Mouse (Mus musculus): ENCODE results near the gene Keap1. TPM values are rescaled to one million over a fixed set of nuclear protein-coding genes. Genes with fewer than 3 reads are reported as not detected.
A peak's percentile ranks its signal among the peaks of the same experiment; 100 is the strongest.
"Not testable (repeated sequence)": the region's sequence is repeated elsewhere in the genome, so short reads cannot be mapped to it uniquely, and the experiment has no call there.

Keap1 gene
- polyA plus RNA-seq, 1 experiment = 35.1 TPM

DNA sequence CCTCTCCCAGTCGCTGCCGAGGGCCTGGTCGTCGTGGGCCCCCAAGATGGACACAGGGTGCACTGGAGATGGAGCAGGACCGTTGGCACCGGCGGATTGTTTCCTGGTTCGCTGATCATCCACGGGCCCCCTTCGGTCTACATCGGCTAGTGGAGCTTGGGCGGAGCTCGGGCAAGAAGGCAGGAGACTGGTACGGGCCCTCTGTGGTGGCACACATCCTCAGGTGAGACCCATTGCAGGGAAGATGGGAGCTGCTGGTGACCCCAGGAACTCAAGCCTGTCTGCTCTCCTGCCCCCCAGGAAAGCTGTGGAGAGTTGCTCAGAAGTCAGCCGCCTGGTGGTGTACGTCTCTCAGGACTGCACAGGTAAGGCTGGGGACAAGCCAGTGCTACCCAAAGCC lies 29.1 kb upstream of the Keap1 start:
- WGBS = 92% methylated on average over 16 of the region's 16 CpGs
- peaks cover 4% of the 10 kb centered on the region for H3K4me1 ChIP-seq (ENCODE audit: control insufficient read depth, insufficient read depth, low read length)
- TF ChIP-seq CTCF (IDR thresholded peaks at IDR 0.05; ENCODE audit: control insufficient read depth, insufficient read depth, low read length) (no peak), POLR2A (IDR thresholded peaks at IDR 0.05; ENCODE audit: borderline replicate concordance, control insufficient read depth, low read depth, low read length) (no peak)
- H3K4me3 ChIP-seq (replicated peaks; ENCODE audit: control insufficient read depth, low read depth, low read length) = no peak overlapping the region
- no peak overlapping the region for H3K27ac ChIP-seq (ENCODE audit: control insufficient read depth, insufficient read depth, low read depth, low read length, poor library complexity)

DNA sequence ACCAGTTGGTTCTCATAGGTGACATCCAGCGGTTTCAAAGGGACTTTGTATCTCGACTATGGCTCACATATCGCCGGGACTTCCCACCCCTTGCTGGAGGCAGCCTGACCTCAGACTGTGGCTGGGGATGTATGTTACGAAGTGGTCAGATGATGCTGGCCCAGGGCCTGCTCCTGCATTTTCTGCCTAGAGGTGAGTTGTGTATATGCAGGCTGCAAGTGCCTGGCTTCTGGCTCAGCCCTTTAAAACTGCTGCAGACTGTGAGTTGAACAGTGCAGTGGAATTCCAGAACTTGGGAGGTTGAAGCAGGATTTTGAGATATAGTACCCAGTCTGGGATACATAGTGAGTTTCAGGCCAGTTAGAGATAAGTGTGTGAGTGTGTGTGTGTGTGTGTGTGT lies 27.7 kb upstream of the Keap1 start:
- peaks cover 4% of the 10 kb centered on the region for H3K4me1 ChIP-seq (ENCODE audit: control insufficient read depth, insufficient read depth, low read length)

DNA sequence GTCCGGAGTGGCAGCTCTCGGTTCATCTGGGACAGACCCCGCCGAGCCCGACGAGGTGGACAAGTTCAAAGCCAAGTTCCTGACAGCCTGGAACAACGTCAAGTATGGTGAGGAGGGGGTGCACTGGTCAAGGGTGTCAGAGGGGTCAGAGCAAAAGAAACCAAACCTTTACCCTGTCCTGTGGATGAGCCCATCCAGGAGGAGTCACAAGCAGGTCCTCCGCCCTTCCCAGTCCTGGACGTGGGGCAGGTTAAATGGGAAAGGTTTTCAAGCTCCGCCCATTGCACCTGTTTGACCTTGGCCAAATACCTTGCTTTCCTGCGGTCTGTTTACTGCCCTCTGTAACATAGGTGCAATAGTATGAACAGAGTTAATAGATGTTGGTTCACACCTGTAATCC lies 26.4 kb upstream of the Keap1 start:
- peak overlapping the region; percentile 98 for H3K4me3 ChIP-seq (replicated peaks; ENCODE audit: control insufficient read depth, low read depth, low read length)
- 6% methylated on average over 11 of the region's 11 CpGs for WGBS
- TF ChIP-seq CTCF (IDR thresholded peaks at IDR 0.05; ENCODE audit: control insufficient read depth, insufficient read depth, low read length) (no peak), POLR2A (IDR thresholded peaks at IDR 0.05; ENCODE audit: borderline replicate concordance, control insufficient read depth, low read depth, low read length) (no peak)
- peaks cover 6% of the 10 kb centered on the region for H3K4me1 ChIP-seq (ENCODE audit: control insufficient read depth, insufficient read depth, low read length)
- H3K27ac ChIP-seq (ENCODE audit: control insufficient read depth, insufficient read depth, low read depth, low read length, poor library complexity) = peak overlapping the region; percentile 92

More for the DNA sequence above, 27.7 kb upstream of the Keap1 start:
- Histone ChIP-seq H3K27ac (ENCODE audit: control insufficient read depth, insufficient read depth, low read depth, low read length, poor library complexity) (no peak overlapping the region), H3K4me3 (replicated peaks; ENCODE audit: control insufficient read depth, low read depth, low read length) (peak overlapping the region; percentile 45)
- WGBS = 86% methylated on average over 5 of the region's 5 CpGs
- TF ChIP-seq POLR2A (IDR thresholded peaks at IDR 0.05; ENCODE audit: borderline replicate concordance, control insufficient read depth, low read depth, low read length) (no peak), CTCF (IDR thresholded peaks at IDR 0.05; ENCODE audit: control insufficient read depth, insufficient read depth, low read length) (no peak)

DNA sequence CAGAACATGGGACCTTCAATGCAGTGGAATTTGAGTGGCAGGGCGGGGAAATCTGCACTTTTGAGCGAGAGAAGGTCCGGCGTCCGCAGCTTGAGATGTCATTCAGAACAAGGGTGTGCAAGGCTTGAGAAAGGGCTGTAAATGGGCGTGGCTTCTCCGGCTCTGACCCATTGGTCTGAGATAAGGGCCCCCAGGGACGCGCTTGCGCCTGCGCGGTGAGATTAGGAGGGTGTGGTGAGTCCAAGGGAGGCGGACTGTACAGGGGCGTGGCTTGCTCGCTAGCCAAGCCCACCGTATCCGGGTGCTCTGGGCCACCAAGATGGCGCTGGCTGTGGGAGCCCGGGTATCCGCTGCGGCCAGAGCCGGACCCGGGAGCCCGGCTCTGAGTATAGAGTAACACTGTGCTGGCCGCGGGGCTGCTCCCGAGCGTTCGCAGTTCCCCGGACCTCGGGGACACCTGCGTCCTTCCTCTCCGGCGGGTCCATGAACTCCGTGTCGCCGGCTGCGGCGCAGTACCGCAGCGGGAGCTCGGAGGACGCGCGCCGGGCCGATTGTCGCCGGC lies 25.9 kb upstream of the Keap1 start, which contains the start of gene Atg4d:
TSS of gene Atg4d (plus strand) at position 294 of the 562 bp plus-strand sequence.
- H3K4me3 ChIP-seq (replicated peaks; ENCODE audit: control insufficient read depth, low read depth, low read length) = peak within 1 kb of the TSS; percentile 98
- under 1% methylated on average over 49 of the region's 49 CpGs for WGBS
- TF ChIP-seq CTCF (IDR thresholded peaks at IDR 0.05; ENCODE audit: control insufficient read depth, insufficient read depth, low read length) (no peak), POLR2A (IDR thresholded peaks at IDR 0.05; ENCODE audit: borderline replicate concordance, control insufficient read depth, low read depth, low read length) (peak; percentile 97; the same call in 1 of the 2 replicates)
- H3K4me1 ChIP-seq (ENCODE audit: control insufficient read depth, insufficient read depth, low read length) = peaks cover 7% of the 10 kb centered on the region
- peak within 1 kb of the TSS; percentile 92 for H3K27ac ChIP-seq (ENCODE audit: control insufficient read depth, insufficient read depth, low read depth, low read length, poor library complexity)

DNA sequence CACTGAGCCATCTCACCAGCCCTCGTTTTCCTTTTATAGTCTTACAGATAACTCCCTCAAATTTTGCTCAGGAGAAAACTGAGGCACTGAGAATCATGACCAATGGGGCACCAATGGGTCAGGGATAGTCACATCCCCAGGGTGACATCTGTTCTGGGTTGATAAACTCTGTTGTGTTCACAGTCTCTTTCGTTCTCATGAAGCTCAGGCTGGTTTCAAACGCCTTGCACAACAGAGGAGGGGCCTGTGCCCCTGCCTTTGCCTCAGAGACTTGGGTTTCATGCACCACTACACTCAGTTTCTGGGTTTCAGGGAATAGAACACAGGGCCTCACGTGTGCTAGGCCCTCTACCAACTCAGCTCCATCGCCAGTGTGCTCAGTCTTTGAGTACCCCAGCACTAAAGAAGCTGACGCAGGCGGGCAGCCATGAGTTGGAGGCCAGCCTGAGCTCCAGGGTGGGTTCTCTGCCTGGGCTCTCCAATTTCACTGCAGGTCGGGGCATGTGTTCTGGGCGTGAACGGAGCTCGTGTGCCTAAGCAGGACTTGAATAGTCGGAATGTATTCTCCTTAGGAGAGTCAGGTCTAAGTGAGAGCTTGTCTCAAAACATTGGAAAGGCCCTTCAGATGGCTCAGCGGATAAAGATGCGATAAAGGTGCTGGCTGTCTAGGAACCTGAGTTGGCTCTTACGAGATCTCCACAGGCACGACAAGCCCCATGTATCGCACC lies 25.3 kb upstream of the Keap1 start:
- Histone ChIP-seq H3K4me3 (replicated peaks; ENCODE audit: control insufficient read depth, low read depth, low read length) (peak overlapping the region; percentile 67), H3K27ac (ENCODE audit: control insufficient read depth, insufficient read depth, low read depth, low read length, poor library complexity) (peak overlapping the region; percentile 92), H3K4me1 (ENCODE audit: control insufficient read depth, insufficient read depth, low read length) (peaks cover 8% of the 10 kb centered on the region)
- 35% methylated on average over 17 of the region's 17 CpGs for WGBS
- TF ChIP-seq CTCF (IDR thresholded peaks at IDR 0.05; ENCODE audit: control insufficient read depth, insufficient read depth, low read length) (no peak), POLR2A (IDR thresholded peaks at IDR 0.05; ENCODE audit: borderline replicate concordance, control insufficient read depth, low read depth, low read length) (no peak)

DNA sequence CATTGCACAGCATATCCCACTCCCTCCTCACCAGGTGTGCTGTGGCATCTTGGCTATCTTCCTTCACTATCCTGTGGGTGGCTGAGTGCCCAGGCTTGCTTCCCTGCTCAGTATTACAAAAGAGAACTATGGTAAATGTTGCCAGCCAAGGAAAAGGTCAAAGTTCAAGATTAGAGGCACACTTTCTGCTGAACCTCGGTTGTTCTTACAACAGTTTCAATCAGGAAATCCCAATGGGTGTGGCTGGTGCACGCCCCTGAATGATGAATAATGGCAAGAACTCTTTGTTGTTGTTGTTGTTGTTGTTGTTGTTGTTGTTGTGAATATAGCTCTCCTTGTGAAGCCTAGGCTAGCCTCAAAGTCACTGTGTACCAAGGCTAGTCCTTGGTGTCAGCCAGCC lies 22.7 kb upstream of the Keap1 start:
- Histone ChIP-seq H3K4me3 (replicated peaks; ENCODE audit: control insufficient read depth, low read depth, low read length) (no peak overlapping the region), H3K27ac (ENCODE audit: control insufficient read depth, insufficient read depth, low read depth, low read length, poor library complexity) (peak overlapping the region; percentile 13; the same call in 1 of the 2 replicates), H3K4me1 (ENCODE audit: control insufficient read depth, insufficient read depth, low read length) (peaks cover 8% of the 10 kb centered on the region)
- no peak for TF ChIP-seq POLR2A (IDR thresholded peaks at IDR 0.05; ENCODE audit: borderline replicate concordance, control insufficient read depth, low read depth, low read length)
- no peak for TF ChIP-seq CTCF (IDR thresholded peaks at IDR 0.05; ENCODE audit: control insufficient read depth, insufficient read depth, low read length)
- WGBS = 15% methylated on average over 2 of the region's 2 CpGs

DNA sequence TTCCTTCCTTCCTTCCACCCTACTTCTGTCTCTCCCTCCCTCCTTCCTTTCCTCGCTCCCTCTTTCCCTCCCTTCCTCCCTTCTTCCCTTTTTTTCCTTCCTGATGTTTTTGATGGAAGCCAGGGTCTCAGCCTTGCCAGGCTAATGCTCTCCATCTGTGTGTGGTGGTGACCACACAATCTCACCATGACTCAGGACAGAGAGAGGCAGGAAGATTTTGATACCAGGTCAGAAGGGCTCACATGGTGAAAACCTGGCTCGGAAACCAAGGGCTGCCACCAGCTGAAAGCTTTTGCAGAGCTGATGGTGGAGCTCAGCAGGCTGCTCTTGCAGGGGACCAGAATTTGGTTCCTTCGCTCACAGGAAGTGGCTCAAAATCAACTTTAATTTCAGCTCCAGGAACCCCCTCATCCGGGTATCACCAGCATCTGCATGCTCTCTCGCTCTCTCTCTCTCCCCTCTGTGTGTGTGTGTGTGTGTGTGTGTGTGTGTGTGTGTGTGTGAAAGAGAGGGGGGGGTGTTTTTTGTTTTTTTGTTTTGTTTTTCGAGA lies 21.4 kb upstream of the Keap1 start:
- H3K27ac ChIP-seq (ENCODE audit: control insufficient read depth, insufficient read depth, low read depth, low read length, poor library complexity) = no peak overlapping the region
- H3K4me3 ChIP-seq (replicated peaks; ENCODE audit: control insufficient read depth, low read depth, low read length) = no peak overlapping the region
- TF ChIP-seq POLR2A (IDR thresholded peaks at IDR 0.05; ENCODE audit: borderline replicate concordance, control insufficient read depth, low read depth, low read length) (no peak), CTCF (IDR thresholded peaks at IDR 0.05; ENCODE audit: control insufficient read depth, insufficient read depth, low read length) (no peak)
- WGBS = 32% methylated on average over 6 of the region's 6 CpGs
- H3K4me1 ChIP-seq (ENCODE audit: control insufficient read depth, insufficient read depth, low read length) = peaks cover 8% of the 10 kb centered on the region

DNA sequence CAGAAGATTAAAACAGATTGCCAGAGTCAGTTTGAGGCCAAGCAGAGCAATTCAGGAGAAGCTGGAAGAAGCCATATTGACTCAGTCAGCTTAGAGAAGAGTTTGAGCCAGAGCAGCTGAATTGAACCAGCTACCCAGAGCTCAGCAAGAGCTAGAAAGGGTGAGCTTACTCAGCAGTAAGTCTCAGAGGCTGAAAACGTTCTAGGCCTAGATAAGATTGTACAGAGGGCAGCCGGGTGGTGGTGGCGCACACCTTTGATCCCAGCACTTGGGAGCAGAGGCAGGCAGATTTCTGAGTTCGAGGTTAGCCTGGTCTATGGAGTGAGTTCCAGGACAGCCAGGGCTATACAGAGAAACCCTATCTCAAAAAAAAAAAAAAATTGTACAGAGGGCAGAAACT lies 17.2 kb upstream of the Keap1 start:
- WGBS = 80% methylated on average over 4 of the region's 4 CpGs
- H3K4me3 ChIP-seq (replicated peaks; ENCODE audit: control insufficient read depth, low read depth, low read length); H3K4me1 ChIP-seq (ENCODE audit: control insufficient read depth, insufficient read depth, low read length); H3K27ac ChIP-seq (ENCODE audit: control insufficient read depth, insufficient read depth, low read depth, low read length, poor library complexity): not testable (repeated sequence)
